Mouse (Mus musculus): ENCODE results near the gene Gucy1b1. TPM values are rescaled to one million over a fixed set of nuclear protein-coding genes. Genes with fewer than 3 reads are reported as not detected.
A peak's percentile ranks its signal among the peaks of the same experiment; 100 is the strongest.

Gucy1b1 gene
- total RNA-seq (2021) = 100 to 1,000 TPM; 165 to 169 TPM

- peak; percentile 87 to 88 for DNase-seq (ENCODE audit: low spot score in 2 of 2)
- intact Hi-C loops (cut with DNase I) = no loop called here
These were observed at the start of gene Gucy1b1 for GRCm38 (mm10) chr3:82074201-82074851. Gene Gucy1b1 (minus strand): TSS chr3:82074689.

GRCm38 (mm10) chr3:82118916-82119315, 44.4 kb upstream of the Gucy1b1 start:
- DNase-seq (ENCODE audit: low spot score in 2 of 2) = no peak
- intact Hi-C loops (cut with DNase I) = no loop called here

- no peak for DNase-seq (ENCODE audit: low spot score in 2 of 2)
- intact Hi-C loops (cut with DNase I) = no loop called here
These were observed 38.0 kb upstream of the Gucy1b1 start for GRCm38 (mm10) chr3:82112439-82112838.

- intact Hi-C loops (cut with DNase I) = no loop called here
These were observed 37.5 kb upstream of the Gucy1b1 start for GRCm38 (mm10) chr3:82111986-82112385.

GRCm38 (mm10) chr3:82108951-82109350, 34.5 kb upstream of the Gucy1b1 start:
- intact Hi-C loops (cut with DNase I) = loop anchor here (5.0 kb wide), 1 partner anchor 33 kb away; no protein-coding TSS in a partner anchor
- peak in 1 of 2 experiments; percentile 14 for DNase-seq (ENCODE audit: low spot score in 2 of 2)

More at GRCm38 (mm10) chr3:82111986-82112385, 37.5 kb upstream of the Gucy1b1 start:
- no peak for DNase-seq (ENCODE audit: low spot score in 2 of 2)

- DNase-seq (ENCODE audit: low spot score in 2 of 2) = no peak
- intact Hi-C loops (cut with DNase I) = no loop called here
These were observed 29.7 kb upstream of the Gucy1b1 start for GRCm38 (mm10) chr3:82104229-82104628.

GRCm38 (mm10) chr3:82099127-82099526, 24.6 kb upstream of the Gucy1b1 start:
- DNase-seq (ENCODE audit: low spot score in 2 of 2) = peak in 1 of 2 experiments; percentile 23
- intact Hi-C loops (cut with DNase I) = no loop called here

- DNase-seq (ENCODE audit: low spot score in 2 of 2) = no peak
- intact Hi-C loops (cut with DNase I) = no loop called here
These were observed 22.3 kb upstream of the Gucy1b1 start for GRCm38 (mm10) chr3:82096801-82097200.

GRCm38 (mm10) chr3:82073741-82074181, 728 bp downstream of the Gucy1b1 start:
- peak; percentile 73 to 82 for DNase-seq (ENCODE audit: low spot score in 2 of 2)
- intact Hi-C loops (cut with DNase I) = no loop called here

GRCm38 (mm10) chr3:82067830-82068229, 6.7 kb downstream of the Gucy1b1 start:
- no peak for DNase-seq (ENCODE audit: low spot score in 2 of 2)
- intact Hi-C loops (cut with DNase I) = no loop called here

GRCm38 (mm10) chr3:82061402-82062180, 12.9 kb downstream of the Gucy1b1 start:
- no peak for DNase-seq (ENCODE audit: low spot score in 2 of 2)
- intact Hi-C loops (cut with DNase I) = no loop called here

GRCm38 (mm10) chr3:82057201-82057600, 17.3 kb downstream of the Gucy1b1 start:
- intact Hi-C loops (cut with DNase I) = no loop called here
- no peak for DNase-seq (ENCODE audit: low spot score in 2 of 2)

GRCm38 (mm10) chr3:82054283-82054974, 20.1 kb downstream of the Gucy1b1 start:
- intact Hi-C loops (cut with DNase I) = no loop called here
- DNase-seq (ENCODE audit: low spot score in 2 of 2) = no peak

- DNase-seq (ENCODE audit: low spot score in 2 of 2) = no peak
- intact Hi-C loops (cut with DNase I) = no loop called here
These were observed 22.5 kb downstream of the Gucy1b1 start for GRCm38 (mm10) chr3:82052029-82052428.

GRCm38 (mm10) chr3:82051468-82051867, 23.0 kb downstream of the Gucy1b1 start:
- DNase-seq (ENCODE audit: low spot score in 2 of 2) = no peak
- intact Hi-C loops (cut with DNase I) = no loop called here

- no peak for DNase-seq (ENCODE audit: low spot score in 2 of 2)
- intact Hi-C loops (cut with DNase I) = no loop called here
These were observed 25.8 kb downstream of the Gucy1b1 start for GRCm38 (mm10) chr3:82048681-82049080.

- intact Hi-C loops (cut with DNase I) = no loop called here
- no peak for DNase-seq (ENCODE audit: low spot score in 2 of 2)
These were observed 26.4 kb downstream of the Gucy1b1 start for GRCm38 (mm10) chr3:82048078-82048477.

- DNase-seq (ENCODE audit: low spot score in 2 of 2) = no peak
- intact Hi-C loops (cut with DNase I) = loop anchor here (1.0 kb wide), 1 partner anchor 287 kb away; no protein-coding TSS in a partner anchor
These were observed 27.3 kb downstream of the Gucy1b1 start for GRCm38 (mm10) chr3:82047100-82047753.

- intact Hi-C loops (cut with DNase I) = no loop called here
- DNase-seq (ENCODE audit: low spot score in 2 of 2) = peak in 1 of 2 experiments; percentile 35
These were observed 28.4 kb downstream of the Gucy1b1 start for GRCm38 (mm10) chr3:82046087-82046486.

GRCm38 (mm10) chr3:82044902-82045301, 29.6 kb downstream of the Gucy1b1 start:
- intact Hi-C loops (cut with DNase I) = no loop called here
- no peak for DNase-seq (ENCODE audit: low spot score in 2 of 2)
